Mouse (Mus musculus) neural tube, embryonic 14.5 days (tissue): ENCODE results near the gene Olfm3. TPM values are rescaled to one million over a fixed set of nuclear protein-coding genes. Genes with fewer than 3 reads are reported as not detected.

Experiments
- ATAC-seq: fragments of 200-750 bp; cut with Nextera tagmentation; 2 replicates; pipeline ENCODE4 v1.8.0; 2017; ENCODE audit warnings: low read depth, mild to moderate bottlenecking, moderate TSS enrichment, moderate library complexity
- H3K27ac ChIP-seq: fragments of 300-500 bp; sonication (generic); 2 replicates; pipeline ENCODE4 v1.5.1; 2014; ENCODE audit warnings: low read depth, mild to moderate bottlenecking, control low read depth, low read length, moderate library complexity, mixed read lengths
- H3K27me3 ChIP-seq: fragments of 300-500 bp; sonication (generic); 2 replicates; pipeline ENCODE4 v1.6.1; 2014; ENCODE audit warnings: low read length; ENCODE audit not compliant: control insufficient read depth, insufficient read depth
- H3K36me3 ChIP-seq: fragments of 300-500 bp; sonication (generic); 2 replicates; pipeline ENCODE4 v1.6.1; 2014; ENCODE audit warnings: low read length, mixed read lengths; ENCODE audit not compliant: control insufficient read depth, insufficient read depth
- H3K4me1 ChIP-seq: fragments of 300-500 bp; sonication (generic); 2 replicates; pipeline ENCODE4 v1.6.1; 2014; ENCODE audit warnings: low read length; ENCODE audit not compliant: control insufficient read depth, insufficient read depth
- H3K4me2 ChIP-seq: fragments of 300-500 bp; sonication (generic); 2 replicates; pipeline ENCODE4 v1.6.1; 2014; ENCODE audit warnings: mild to moderate bottlenecking, low read depth, low read length, control low read depth
- H3K4me3 ChIP-seq: fragments of 300-500 bp; sonication (generic); 2 replicates; pipeline ENCODE4 v1.5.1; 2014; ENCODE audit warnings: low read depth, low read length, control low read depth, mixed read lengths
- H3K9ac ChIP-seq: fragments of 300-500 bp; sonication (generic); replicated peaks from 2 replicates; pipeline ENCODE4 v1.6.1; 2014; ENCODE audit warnings: low read depth, mild to moderate bottlenecking, control low read depth, low read length, mixed read lengths
- H3K9me3 ChIP-seq: fragments of 300-500 bp; sonication (generic); 2 replicates; pipeline ENCODE4 v1.6.1; 2016; ENCODE audit warnings: low read length; ENCODE audit not compliant: control insufficient read depth
- WGBS: fragments of 180-500 bp; shearing (Covaris S2); extraction: QIAGEN DNeasy Blood & Tissue Kit; methylation state at CpG from one replicate; pipeline ENCODE4 v1.1.7; 2014; 5-methylcytosine and 5-hydroxymethylcytosine counted together
- polyA plus RNA-seq: library from polyadenylated mRNA; unstranded; fragments of >200 nt; fragmentation: Nextera tagmentation; extraction: Ambion mirVana; gene quantifications from 2 replicates; pipeline ENCODE4 v1.2.1, GENCODE M21; 2014

The Olfm3 gene
- polyA plus RNA-seq, 1 experiment from 2014 or later = 33.0 TPM

GRCm38 (mm10) chr3:114932881-114933280 is 29.0 kb downstream of the Olfm3 start:
- Histone ChIP-seq H3K4me1 (no peaks in the 10 kb centered on the region), H3K36me3 (no peaks in the 10 kb centered on the region), H3K27me3 (no peaks in the 10 kb centered on the region), H3K9ac (no peak overlapping the region), H3K4me3 (no peak overlapping the region), H3K9me3 (no peaks in the 10 kb centered on the region), H3K27ac (no peak overlapping the region), H3K4me2 (no peak overlapping the region)
- 78% methylated on average over 2 of the region's 2 CpGs for WGBS
- no peak for ATAC-seq

DNA sequence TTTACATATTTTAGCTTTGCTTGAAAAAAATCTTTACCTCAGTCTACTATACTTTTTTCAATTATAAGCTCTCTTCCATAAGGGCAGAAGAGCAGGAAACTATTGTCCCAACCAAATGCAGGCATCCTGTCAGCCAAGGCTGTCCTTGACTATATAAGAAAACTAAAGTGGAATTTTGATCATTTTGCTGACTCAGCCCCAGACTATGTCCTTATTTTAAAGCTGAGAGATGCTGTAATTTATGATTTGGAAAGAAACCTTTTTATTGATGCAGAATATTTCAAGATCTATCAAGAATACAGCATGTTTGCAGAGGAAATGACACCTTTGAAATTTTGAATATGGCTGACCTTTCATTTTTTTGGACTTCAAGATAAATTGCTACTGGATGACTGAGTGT is 51.0 kb downstream of the Olfm3 start:
- Histone ChIP-seq H3K4me1 (no peaks in the 10 kb centered on the region), H3K9me3 (no peaks in the 10 kb centered on the region), H3K27ac (no peak overlapping the region), H3K27me3 (no peaks in the 10 kb centered on the region), H3K9ac (no peak overlapping the region), H3K4me3 (no peak overlapping the region), H3K36me3 (no peaks in the 10 kb centered on the region), H3K4me2 (no peak overlapping the region)
- no peak for ATAC-seq

GRCm38 (mm10) chr3:114959311-114959967 is 55.6 kb downstream of the Olfm3 start:
- no peaks in the 10 kb centered on the region for H3K36me3 ChIP-seq
- no peak overlapping the region for H3K9ac ChIP-seq
- no peaks in the 10 kb centered on the region for H3K27me3 ChIP-seq
- H3K4me1 ChIP-seq = no peaks in the 10 kb centered on the region
- H3K4me2 ChIP-seq = no peak overlapping the region
- H3K4me3 ChIP-seq = no peak overlapping the region
- WGBS = 31% methylated on average over 7 of the region's 7 CpGs
- peak; percentile 41 for ATAC-seq
- H3K9me3 ChIP-seq = no peaks in the 10 kb centered on the region
- no peak overlapping the region for H3K27ac ChIP-seq

- H3K27ac ChIP-seq = no peak overlapping the region
- H3K9ac ChIP-seq = no peak overlapping the region
- no peaks in the 10 kb centered on the region for H3K4me1 ChIP-seq
- ATAC-seq = no peak
- no peaks in the 10 kb centered on the region for H3K27me3 ChIP-seq
- WGBS = 74% methylated on average over 4 of the region's 4 CpGs
- no peaks in the 10 kb centered on the region for H3K9me3 ChIP-seq
- H3K36me3 ChIP-seq = no peaks in the 10 kb centered on the region
- H3K4me3 ChIP-seq = no peak overlapping the region
- no peak overlapping the region for H3K4me2 ChIP-seq
Measured at GRCm38 (mm10) chr3:114962316-114963083, 58.6 kb downstream of the Olfm3 start.

DNA sequence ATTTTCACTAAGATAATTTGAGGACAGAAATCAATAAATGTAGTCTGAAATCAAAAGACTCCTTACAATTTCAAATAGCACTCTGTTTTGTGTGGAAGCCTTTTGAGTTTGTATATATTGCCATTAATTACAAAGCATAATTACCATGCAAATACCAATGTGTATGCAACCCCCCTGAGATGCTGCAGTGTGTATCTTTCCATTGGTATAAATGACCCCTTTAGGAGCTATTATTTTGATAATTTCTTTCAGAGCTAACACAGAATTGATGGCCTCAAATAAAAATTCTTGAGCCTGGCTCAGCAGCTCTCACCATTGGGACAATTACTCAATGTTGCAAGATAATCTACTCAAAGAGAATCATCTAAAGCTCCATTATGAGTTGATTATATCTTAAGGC is 67.3 kb downstream of the Olfm3 start:
- H3K9me3 ChIP-seq = no peaks in the 10 kb centered on the region
- H3K9ac ChIP-seq = no peak overlapping the region
- H3K36me3 ChIP-seq = no peaks in the 10 kb centered on the region
- peaks cover 6% of the 10 kb centered on the region; the same call in 1 of the 2 replicates for H3K4me1 ChIP-seq
- H3K4me2 ChIP-seq = no peak overlapping the region
- no peak overlapping the region for H3K4me3 ChIP-seq
- no peak overlapping the region for H3K27ac ChIP-seq
- H3K27me3 ChIP-seq = no peaks in the 10 kb centered on the region
- ATAC-seq = peak; percentile 76

DNA sequence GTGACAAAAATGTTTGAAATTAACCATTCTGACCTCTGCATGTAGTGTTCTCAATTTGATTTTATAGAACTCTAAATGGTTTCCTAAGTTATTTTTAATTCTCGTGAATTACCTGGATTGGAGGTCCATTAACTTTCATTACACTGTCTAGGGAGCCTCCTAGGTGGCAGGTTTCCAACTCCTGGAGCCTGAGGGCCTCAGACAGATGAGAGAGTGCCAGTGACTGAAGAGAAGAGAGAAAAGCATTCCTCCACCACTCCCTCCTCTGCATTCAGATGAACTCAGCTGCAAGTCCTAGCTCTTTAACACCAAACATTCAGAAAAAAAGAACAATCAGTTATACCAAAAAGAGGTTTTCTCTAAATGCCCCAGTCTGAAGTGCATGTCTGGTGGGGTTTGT is 68.6 kb downstream of the Olfm3 start:
- ATAC-seq = peak; percentile 86
- peaks cover 6% of the 10 kb centered on the region; the same call in 1 of the 2 replicates for H3K4me1 ChIP-seq
- no peaks in the 10 kb centered on the region for H3K27me3 ChIP-seq
- H3K9me3 ChIP-seq = no peaks in the 10 kb centered on the region
- no peak overlapping the region for H3K9ac ChIP-seq
- no peak overlapping the region for H3K4me2 ChIP-seq
- no peak overlapping the region for H3K4me3 ChIP-seq
- H3K27ac ChIP-seq = no peak overlapping the region
- no peaks in the 10 kb centered on the region for H3K36me3 ChIP-seq
- 37% methylated on average over 1 of the region's 1 CpGs for WGBS

DNA sequence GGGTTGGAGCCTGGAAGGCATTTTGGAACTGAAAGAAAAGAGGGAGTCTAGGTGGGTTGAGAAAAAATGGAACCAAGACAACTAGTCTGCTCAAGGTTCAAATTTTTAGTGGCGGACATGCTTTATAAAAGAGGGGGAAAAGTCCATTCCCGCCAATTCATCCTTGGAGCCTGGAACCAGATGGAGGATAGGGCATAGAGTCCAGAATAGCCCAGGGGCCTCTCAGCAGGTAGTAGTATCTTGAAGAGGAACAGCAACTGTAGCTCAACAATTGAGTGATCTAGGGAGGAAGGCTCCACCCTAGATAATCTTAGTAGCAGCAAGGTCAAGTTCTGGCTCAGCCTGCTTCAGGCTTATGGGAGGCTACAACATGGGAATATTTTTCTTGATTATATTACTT is 87.0 kb downstream of the Olfm3 start:
- Histone ChIP-seq H3K27me3 (no peaks in the 10 kb centered on the region), H3K4me2 (no peak overlapping the region)
- WGBS = 95% methylated on average over 2 of the region's 2 CpGs

GRCm38 (mm10) chr3:114995956-114996355 is 92.1 kb downstream of the Olfm3 start:
- H3K27ac ChIP-seq = no peak overlapping the region
- H3K4me2 ChIP-seq = no peak overlapping the region
- no peak overlapping the region for H3K4me3 ChIP-seq
- no peak overlapping the region for H3K9ac ChIP-seq
- H3K36me3 ChIP-seq = no peaks in the 10 kb centered on the region
- no peaks in the 10 kb centered on the region for H3K9me3 ChIP-seq
- no peak for ATAC-seq
- H3K27me3 ChIP-seq = no peaks in the 10 kb centered on the region
- 61% methylated on average over 1 of the region's 1 CpGs for WGBS
- no peaks in the 10 kb centered on the region for H3K4me1 ChIP-seq

More for the DNA sequence above, 87.0 kb downstream of the Olfm3 start:
- Histone ChIP-seq H3K36me3 (no peaks in the 10 kb centered on the region), H3K9me3 (no peaks in the 10 kb centered on the region), H3K4me1 (no peaks in the 10 kb centered on the region), H3K9ac (no peak overlapping the region), H3K27ac (no peak overlapping the region), H3K4me3 (no peak overlapping the region)
- no peak for ATAC-seq

DNA sequence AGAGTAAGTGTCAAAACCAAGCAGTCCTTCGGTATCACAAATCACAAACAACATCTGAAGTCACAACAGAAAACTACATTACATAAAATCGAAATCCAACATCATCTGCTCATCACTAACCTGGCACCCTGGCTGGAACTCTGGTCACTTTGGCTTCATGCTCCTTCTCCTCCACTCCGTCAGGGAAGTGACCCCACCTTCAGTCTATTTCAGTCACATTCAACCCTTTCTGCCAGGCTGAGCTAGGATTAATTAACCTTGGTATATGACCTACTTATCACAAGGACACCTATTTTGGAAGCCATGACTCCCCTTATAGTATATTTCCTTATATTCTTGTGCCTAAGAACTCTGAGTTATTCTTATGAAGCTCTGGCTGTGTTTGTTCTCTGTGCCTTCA is 123.7 kb downstream of the Olfm3 start:
- ATAC-seq = no peak
- Histone ChIP-seq H3K4me2 (no peak overlapping the region), H3K4me1 (no peaks in the 10 kb centered on the region), H3K9ac (no peak overlapping the region), H3K9me3 (no peaks in the 10 kb centered on the region), H3K27ac (no peak overlapping the region), H3K36me3 (no peaks in the 10 kb centered on the region), H3K4me3 (no peak overlapping the region), H3K27me3 (no peaks in the 10 kb centered on the region)
- 86% methylated on average over 3 of the region's 3 CpGs for WGBS
